Mouse (Mus musculus): ENCODE measurements around the gene Ppp5c. TPM values are rescaled to one million over a fixed set of nuclear protein-coding genes. Genes with fewer than 3 reads are reported as not detected.

Gene Ppp5c
- polyA plus RNA-seq, 1 experiment = 72.7 TPM

- Histone ChIP-seq H3K4me3 (ENCODE audit: insufficient read depth, low read length) (no peak overlapping the region), H3K27ac (ENCODE audit: insufficient read depth, low read length) (no peak overlapping the region), H3K4me1 (ENCODE audit: control insufficient read depth, insufficient read depth, low read length) (0 out of 2 replicates have a peak, but pooled peaks cover 3% of the 10 kb centered on the region)
- TF ChIP-seq CTCF (IDR thresholded peaks at IDR 0.05; ENCODE audit: borderline replicate concordance, insufficient read depth, low read length) (no peak), POLR2A (IDR thresholded peaks at IDR 0.05; ENCODE audit: low read depth, low read length) (no peak)
These were observed 33.3 kb upstream of the Ppp5c start for GRCm38 (mm10) chr7:17060782-17061605.

DNA sequence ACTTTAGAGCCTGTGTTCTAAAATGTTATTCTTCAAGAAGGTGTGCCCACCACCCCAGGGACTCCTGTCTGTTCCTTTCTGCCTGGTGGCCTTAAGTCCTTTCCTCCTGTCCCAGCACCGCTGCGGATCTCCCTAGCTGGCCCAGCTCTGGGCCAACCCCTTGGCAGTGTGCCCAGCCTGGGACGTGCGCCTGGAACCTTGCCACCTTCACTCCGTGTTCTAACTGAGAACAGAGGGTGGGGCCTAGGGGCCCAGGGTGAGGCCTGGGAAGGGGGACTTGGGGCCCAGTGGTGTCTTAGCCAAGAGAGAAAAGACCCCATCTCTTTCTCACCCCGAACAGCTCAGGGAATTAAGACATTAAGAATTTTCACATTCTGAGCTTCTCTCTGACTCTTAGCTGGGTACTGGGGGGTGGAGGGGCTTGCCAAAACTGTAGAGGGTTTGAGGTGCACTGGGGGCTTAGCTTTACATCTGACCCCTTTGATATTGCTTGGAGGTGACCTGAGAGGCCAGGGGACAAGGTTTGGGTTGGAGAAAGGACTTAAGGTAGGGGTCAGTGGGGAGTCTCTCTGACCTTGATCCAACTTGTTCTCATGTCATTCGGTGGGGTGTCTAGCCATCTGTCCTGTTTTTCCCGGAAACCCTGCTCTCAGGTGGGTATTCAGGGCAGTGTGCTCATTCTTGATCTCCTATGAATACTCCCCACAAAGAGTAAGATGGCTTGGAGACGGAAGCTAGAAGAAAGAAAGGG is 32.5 kb upstream of the Ppp5c start:
- Histone ChIP-seq H3K4me1 (ENCODE audit: control insufficient read depth, insufficient read depth, low read length) (0 out of 2 replicates have a peak, but pooled peaks cover 3% of the 10 kb centered on the region), H3K27ac (ENCODE audit: insufficient read depth, low read length) (no peak overlapping the region), H3K4me3 (ENCODE audit: insufficient read depth, low read length) (no peak overlapping the region)
- TF ChIP-seq POLR2A (IDR thresholded peaks at IDR 0.05; ENCODE audit: low read depth, low read length) = no peak
- no peak for TF ChIP-seq CTCF (IDR thresholded peaks at IDR 0.05; ENCODE audit: borderline replicate concordance, insufficient read depth, low read length)

DNA sequence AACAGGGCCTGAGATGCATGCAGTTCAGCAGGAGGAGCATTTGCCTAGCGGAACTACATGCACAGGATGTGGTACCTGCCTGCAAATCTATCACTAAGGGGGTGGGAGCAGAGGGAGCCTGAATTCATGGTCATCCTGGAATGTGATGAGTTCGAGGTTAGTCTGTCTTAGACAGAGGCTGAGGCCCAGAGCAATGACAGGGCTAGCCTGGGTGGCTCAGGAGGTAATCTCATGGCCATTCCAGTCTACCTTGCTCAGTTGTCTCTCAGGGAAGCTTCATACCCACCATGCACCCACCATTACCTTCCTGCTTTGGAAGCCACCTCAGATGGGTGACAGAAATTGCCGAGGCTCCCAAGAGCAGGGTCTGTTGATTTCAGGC is 31.7 kb upstream of the Ppp5c start:
- TF ChIP-seq CTCF (IDR thresholded peaks at IDR 0.05; ENCODE audit: borderline replicate concordance, insufficient read depth, low read length) (no peak), POLR2A (IDR thresholded peaks at IDR 0.05; ENCODE audit: low read depth, low read length) (no peak)
- Histone ChIP-seq H3K4me3 (ENCODE audit: insufficient read depth, low read length) (no peak overlapping the region), H3K27ac (ENCODE audit: insufficient read depth, low read length) (no peak overlapping the region), H3K4me1 (ENCODE audit: control insufficient read depth, insufficient read depth, low read length) (0 out of 2 replicates have a peak, but pooled peaks cover 3% of the 10 kb centered on the region)

DNA sequence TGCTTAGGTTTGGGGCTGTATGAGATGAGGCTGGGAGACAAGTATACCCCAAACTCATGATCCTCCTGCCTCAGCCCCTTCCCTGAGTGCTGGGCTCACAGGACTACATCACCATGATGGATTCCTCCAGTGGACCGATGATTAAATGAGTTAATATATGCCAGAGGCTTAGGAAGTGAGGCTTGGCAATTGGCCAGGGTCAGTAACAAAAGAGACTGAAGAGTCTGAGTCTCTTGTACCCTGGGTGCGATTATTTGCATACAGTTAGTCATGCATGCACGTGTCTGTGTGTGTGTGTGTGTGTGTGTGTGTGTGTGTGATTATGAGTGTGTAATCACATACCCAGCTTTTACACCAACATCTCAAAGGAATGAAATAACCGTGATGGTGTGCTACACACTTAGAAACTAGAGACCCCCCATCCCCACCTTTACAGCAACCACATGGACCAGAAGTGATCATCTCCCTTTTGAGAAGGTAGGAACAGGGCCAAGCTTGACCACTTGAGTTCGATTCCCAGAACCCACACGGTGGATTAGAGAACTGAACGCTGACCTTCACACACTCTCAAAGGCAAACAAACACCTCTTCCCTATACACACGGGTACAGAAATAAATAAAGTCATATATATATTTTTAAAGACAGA is 31.2 kb upstream of the Ppp5c start:
- H3K27ac ChIP-seq (ENCODE audit: insufficient read depth, low read length) = no peak overlapping the region
- TF ChIP-seq POLR2A (IDR thresholded peaks at IDR 0.05; ENCODE audit: low read depth, low read length) = no peak
- TF ChIP-seq CTCF (IDR thresholded peaks at IDR 0.05; ENCODE audit: borderline replicate concordance, insufficient read depth, low read length) = no peak
- no peak overlapping the region for H3K4me3 ChIP-seq (ENCODE audit: insufficient read depth, low read length)
- H3K4me1 ChIP-seq (ENCODE audit: control insufficient read depth, insufficient read depth, low read length) = 0 out of 2 replicates have a peak, but pooled peaks cover 3% of the 10 kb centered on the region

GRCm38 (mm10) chr7:17058071-17058689 is 30.5 kb upstream of the Ppp5c start:
- Histone ChIP-seq H3K4me1 (ENCODE audit: control insufficient read depth, insufficient read depth, low read length) (0 out of 2 replicates have a peak, but pooled peaks cover 3% of the 10 kb centered on the region), H3K4me3 (ENCODE audit: insufficient read depth, low read length) (no peak overlapping the region)

DNA sequence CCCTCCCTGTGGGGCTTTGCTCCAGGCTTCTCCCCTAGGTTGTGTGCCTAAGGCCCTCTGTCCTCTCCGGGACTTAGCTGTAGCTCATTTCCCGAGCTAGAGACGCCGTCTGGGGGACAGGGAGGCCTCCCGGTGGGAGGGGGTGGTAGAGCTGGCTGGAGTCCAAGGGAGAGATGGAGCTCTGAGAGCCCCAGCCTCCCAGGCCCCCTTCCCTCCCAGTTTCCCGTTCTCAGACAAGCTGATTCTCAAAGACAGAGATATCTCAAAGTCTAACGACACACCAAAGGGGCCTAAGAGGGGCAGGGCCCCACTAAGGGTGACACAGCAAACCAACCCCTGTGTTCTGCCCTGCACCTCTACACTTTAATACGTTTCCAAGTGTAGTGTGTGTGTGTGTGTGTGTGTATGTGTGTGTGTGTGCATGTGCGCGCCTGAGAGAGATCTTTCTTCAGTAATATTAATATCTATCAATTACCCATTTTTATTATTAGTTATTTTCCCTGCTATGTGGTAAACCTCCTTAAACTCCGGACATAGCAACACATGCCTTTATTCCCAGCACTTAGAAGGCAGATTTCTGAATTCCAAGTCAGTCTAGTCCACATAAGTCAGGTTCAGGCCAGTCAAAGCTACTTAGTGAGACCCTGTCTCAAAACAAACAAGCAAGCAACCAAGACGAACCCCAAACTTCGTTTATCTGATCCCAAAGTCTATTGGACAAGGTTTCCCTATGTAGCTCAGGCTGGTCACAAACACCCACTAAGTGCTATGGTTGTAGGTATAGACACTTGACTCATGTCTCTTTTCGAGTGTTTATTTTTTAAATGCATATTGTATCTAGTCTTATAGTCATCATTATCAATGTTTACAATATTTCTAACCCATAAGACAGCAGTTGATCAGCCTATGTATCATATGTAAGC is 29.1 kb upstream of the Ppp5c start:
- no peak overlapping the region for H3K4me3 ChIP-seq (ENCODE audit: insufficient read depth, low read length)
- H3K27ac ChIP-seq (ENCODE audit: insufficient read depth, low read length) = no peak overlapping the region
- TF ChIP-seq POLR2A (IDR thresholded peaks at IDR 0.05; ENCODE audit: low read depth, low read length) (no peak), CTCF (IDR thresholded peaks at IDR 0.05; ENCODE audit: borderline replicate concordance, insufficient read depth, low read length) (no peak)
- H3K4me1 ChIP-seq (ENCODE audit: control insufficient read depth, insufficient read depth, low read length) = 0 out of 2 replicates have a peak, but pooled peaks cover 3% of the 10 kb centered on the region

More at GRCm38 (mm10) chr7:17058071-17058689, 30.5 kb upstream of the Ppp5c start:
- TF ChIP-seq POLR2A (IDR thresholded peaks at IDR 0.05; ENCODE audit: low read depth, low read length) (no peak), CTCF (IDR thresholded peaks at IDR 0.05; ENCODE audit: borderline replicate concordance, insufficient read depth, low read length) (no peak)
- H3K27ac ChIP-seq (ENCODE audit: insufficient read depth, low read length) = no peak overlapping the region

GRCm38 (mm10) chr7:17056081-17056581 is 28.4 kb upstream of the Ppp5c start:
- no peak for TF ChIP-seq POLR2A (IDR thresholded peaks at IDR 0.05; ENCODE audit: low read depth, low read length)
- TF ChIP-seq CTCF (IDR thresholded peaks at IDR 0.05; ENCODE audit: borderline replicate concordance, insufficient read depth, low read length) = no peak
- H3K4me1 ChIP-seq (ENCODE audit: control insufficient read depth, insufficient read depth, low read length) = 0 out of 2 replicates have a peak, but pooled peaks cover 3% of the 10 kb centered on the region
- peak overlapping the region; percentile 19; the same call in 1 of the 2 replicates for H3K4me3 ChIP-seq (ENCODE audit: insufficient read depth, low read length)
- no peak overlapping the region for H3K27ac ChIP-seq (ENCODE audit: insufficient read depth, low read length)

DNA sequence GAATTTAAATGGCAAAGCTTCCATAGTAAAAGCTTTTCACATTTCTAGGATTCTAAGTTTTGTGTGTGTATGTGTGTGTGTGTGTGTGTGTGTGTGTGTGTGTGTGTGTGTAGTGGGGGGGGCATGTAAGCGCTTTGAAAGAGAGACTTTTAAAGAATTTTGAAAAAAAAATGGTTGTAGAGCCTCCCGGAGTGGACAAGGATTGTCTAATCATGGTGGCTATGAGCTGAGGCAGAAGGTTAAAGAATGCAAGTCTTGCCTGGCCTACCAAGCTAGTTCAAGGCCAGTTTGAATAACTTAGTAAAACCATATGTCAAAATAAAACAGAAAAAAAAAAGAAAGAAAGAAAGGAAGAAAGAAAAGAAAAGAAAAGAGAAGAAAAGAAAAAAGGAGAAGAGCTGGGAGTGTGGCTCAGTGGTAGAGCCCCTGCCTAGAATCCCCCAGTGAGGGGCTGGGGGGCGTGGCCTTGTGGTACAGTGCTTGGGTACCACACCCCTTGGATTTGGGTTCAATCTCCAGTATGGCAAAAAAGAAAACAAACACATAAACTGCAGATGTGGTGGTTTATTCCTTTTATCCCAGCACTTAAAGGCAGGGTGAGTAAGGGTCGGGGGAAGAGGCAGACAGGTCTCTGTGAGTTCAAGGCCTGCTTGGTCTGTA is 27.7 kb upstream of the Ppp5c start:
- TF ChIP-seq POLR2A (IDR thresholded peaks at IDR 0.05; ENCODE audit: low read depth, low read length) = no peak
- no peak for TF ChIP-seq CTCF (IDR thresholded peaks at IDR 0.05; ENCODE audit: borderline replicate concordance, insufficient read depth, low read length)
- Histone ChIP-seq H3K4me1 (ENCODE audit: control insufficient read depth, insufficient read depth, low read length) (0 out of 2 replicates have a peak, but pooled peaks cover 3% of the 10 kb centered on the region), H3K27ac (ENCODE audit: insufficient read depth, low read length) (no peak overlapping the region), H3K4me3 (ENCODE audit: insufficient read depth, low read length) (no peak overlapping the region)
